Mouse (Mus musculus) heart, postnatal 0 days (tissue): ENCODE results near the gene Sorcs2.

Experiments
- CTCF ChIP-seq: IDR thresholded peaks from 2 replicates; pipeline ENCODE4 v1.5.1; 2016; ENCODE audit warnings: antibody characterized with exemption, control low read depth, low read depth
- EP300 ChIP-seq: IDR thresholded peaks from 2 replicates; pipeline ENCODE4 v1.6.1; 2016; ENCODE audit warnings: antibody characterized with exemption, low read depth

GRCm38 (mm10) chr5:36330472-36331155 is 67.3 kb downstream of the Sorcs2 start:
- TF ChIP-seq CTCF (no peak), EP300 (no peak)
